Mouse (Mus musculus): ENCODE measurements around the gene Lsm2.
"Not testable (repeated sequence)": the region's sequence is repeated elsewhere in the genome, so short reads cannot be mapped to it uniquely, and the experiment has no call there.

The Lsm2 gene

GRCm38 (mm10) chr17:34956340-34956739 lies 25.3 kb upstream of the Lsm2 start:
- no peak for DNase-seq (ENCODE audit: low read depth)

GRCm38 (mm10) chr17:34957291-34957690 lies 24.4 kb upstream of the Lsm2 start:
- not testable (repeated sequence) for DNase-seq (ENCODE audit: low read depth)

GRCm38 (mm10) chr17:34957966-34958365 lies 23.7 kb upstream of the Lsm2 start:
- not testable (repeated sequence) for DNase-seq (ENCODE audit: low read depth)

GRCm38 (mm10) chr17:34958734-34959129 lies 22.9 kb upstream of the Lsm2 start:
- not testable (repeated sequence) for DNase-seq (ENCODE audit: low read depth)

GRCm38 (mm10) chr17:34959130-34959778 lies 22.4 kb upstream of the Lsm2 start, which contains the start of gene Hspa1b:
Hspa1b (minus strand) TSS chr17:34959238.
- not testable (repeated sequence) for DNase-seq (ENCODE audit: low read depth)

- DNase-seq (ENCODE audit: low read depth), result no peak
Observed at GRCm38 (mm10) chr17:34959881-34960515, 21.7 kb upstream of the Lsm2 start.

GRCm38 (mm10) chr17:34960702-34961493 lies 20.8 kb upstream of the Lsm2 start:
- DNase-seq (ENCODE audit: low read depth), result no peak

- DNase-seq (ENCODE audit: low read depth), result no peak
Observed at GRCm38 (mm10) chr17:34962125-34962524, 19.5 kb upstream of the Lsm2 start.

- DNase-seq (ENCODE audit: low read depth), result no peak
Observed at GRCm38 (mm10) chr17:34962841-34963240, 18.8 kb upstream of the Lsm2 start.

GRCm38 (mm10) chr17:34964640-34965049 lies 17.0 kb upstream of the Lsm2 start:
- no peak for DNase-seq (ENCODE audit: low read depth)

- no peak for DNase-seq (ENCODE audit: low read depth)
Observed at GRCm38 (mm10) chr17:34965627-34966026, 16.0 kb upstream of the Lsm2 start.

GRCm38 (mm10) chr17:34969822-34970221 lies 11.8 kb upstream of the Lsm2 start, which contains the start of gene Gm20481:
Gm20481 (plus strand) TSS chr17:34969912.
- DNase-seq (ENCODE audit: low read depth), result not testable (repeated sequence)

GRCm38 (mm10) chr17:34970850-34971249 lies 10.8 kb upstream of the Lsm2 start:
- DNase-seq (ENCODE audit: low read depth), result not testable (repeated sequence)

GRCm38 (mm10) chr17:34971694-34972068 lies 10.0 kb upstream of the Lsm2 start:
- DNase-seq (ENCODE audit: low read depth), result not testable (repeated sequence)

GRCm38 (mm10) chr17:34972069-34972749 lies 9.5 kb upstream of the Lsm2 start, which contains the start of the genes Hspa1a and Hspa1l:
Hspa1a (minus strand) TSS chr17:34972156.
Hspa1l (plus strand) TSS chr17:34972703.
- not testable (repeated sequence) for DNase-seq (ENCODE audit: low read depth)

GRCm38 (mm10) chr17:34975581-34976492 lies 5.8 kb upstream of the Lsm2 start:
- no peak for DNase-seq (ENCODE audit: low read depth)

- DNase-seq (ENCODE audit: low read depth), result no peak
Observed at GRCm38 (mm10) chr17:34977000-34977399, 4.7 kb upstream of the Lsm2 start.

GRCm38 (mm10) chr17:34978239-34978638 lies 3.4 kb upstream of the Lsm2 start:
- no peak for DNase-seq (ENCODE audit: low read depth)

- no peak for DNase-seq (ENCODE audit: low read depth)
Observed at GRCm38 (mm10) chr17:34979631-34980030, 2.0 kb upstream of the Lsm2 start.

- DNase-seq (ENCODE audit: low read depth), result no peak
Observed at GRCm38 (mm10) chr17:34980655-34981054, 1.0 kb upstream of the Lsm2 start.

GRCm38 (mm10) chr17:34982328-34982727 lies 666 bp downstream of the Lsm2 start:
- DNase-seq (ENCODE audit: low read depth), result no peak

Data from c-Kit-positive CD71-positive TER-119-negative erythroid progenitor cells, embryonic 14.5 days (primary cell).